9 mouse cellular contexts compared by ENCODE assay signal in genomic region chrX:134296737-134297136, GRCm38 (mm10). TPM values are rescaled to one million over a fixed set of nuclear protein-coding genes. Genes with fewer than 3 reads are reported as not detected.
DNase-seq lines count a peak whose midpoint lies in the region; ATAC-seq lines count a peak whose summit lies in the region.
"Had no signal": no experiment of that assay in that cellular context is flagged by ENCODE, and none has a peak within 500 bp of the region (broad histone marks: within the 10 kb centered on the region; RNA-seq: fewer than 3 reads in every experiment).

No protein-coding gene starts in this region.

- ATAC-seq in kidney, embryonic 15.5 days (replicated peaks; ENCODE audit: low FRiP score) = peak; percentile 10; the same call in 1 of the 2 replicates
- ATAC-seq in liver, embryonic 12.5 days = no peak
- ATAC-seq: Patski had no signal

- H3K36me3 ChIP-seq in kidney, embryonic 15.5 days = no peaks in the 10 kb centered on the region
- H3K36me3 ChIP-seq in forebrain, embryonic 10.5 days (replicated peaks) = no peaks in the 10 kb centered on the region
- H3K36me3 ChIP-seq in liver, embryonic 12.5 days = no peaks in the 10 kb centered on the region

- no peaks in the 10 kb centered on the region for H3K4me1 ChIP-seq in kidney, embryonic 15.5 days
- peaks cover 11% of the 10 kb centered on the region for H3K4me1 ChIP-seq in forebrain, embryonic 10.5 days
- no peaks in the 10 kb centered on the region for H3K4me1 ChIP-seq in liver, embryonic 12.5 days

- no peak overlapping the region for H3K9ac ChIP-seq in kidney, embryonic 15.5 days
- H3K9ac ChIP-seq in liver, embryonic 12.5 days = no peak overlapping the region

- no peak overlapping the region for H3K27ac ChIP-seq in kidney, embryonic 15.5 days
- H3K27ac ChIP-seq in forebrain, embryonic 10.5 days = peak overlapping the region; percentile 78; the same call in 1 of the 2 replicates
- no peak overlapping the region for H3K27ac ChIP-seq in liver, embryonic 12.5 days

- no peak for DNase-seq in kidney, postnatal 36 days
- peak; percentile 35 for DNase-seq in cerebellum, adult 11-12 months
- peak; percentile 20 for DNase-seq in forebrain, embryonic 10.5 days (ENCODE audit: extremely low spot score, low spot score)
- no peak for DNase-seq in ovary, postnatal 10 days (ENCODE audit: low spot score)
- DNase-seq in spleen, postnatal 14 days (ENCODE audit: low spot score in 2 of 2) = no peak
- DNase-seq in urinary bladder, adult 18-20 months (ENCODE audit: low spot score in 2 of 2) = no peak

- no peaks in the 10 kb centered on the region for H3K9me3 ChIP-seq in kidney, embryonic 15.5 days (replicated peaks)
- no peaks in the 10 kb centered on the region for H3K9me3 ChIP-seq in forebrain, embryonic 10.5 days
- H3K9me3 ChIP-seq in liver, embryonic 12.5 days (replicated peaks) = no peaks in the 10 kb centered on the region

- peak overlapping the region; percentile 46 for H3K4me3 ChIP-seq in kidney, embryonic 15.5 days (replicated peaks)
- peak overlapping the region; percentile 54 for H3K4me3 ChIP-seq in forebrain, embryonic 10.5 days
- H3K4me3 ChIP-seq in liver, embryonic 12.5 days = no peak overlapping the region

- WGBS in kidney, embryonic 15.5 days = 31% methylated on average over 7 of the region's 7 CpGs
- 34% methylated on average over 7 of the region's 7 CpGs for WGBS in forebrain, embryonic 10.5 days
- 21% methylated on average over 7 of the region's 7 CpGs for WGBS in liver, embryonic 12.5 days (ENCODE audit: insufficient replicate concordance)

- peaks cover 48% of the 10 kb centered on the region for H3K27me3 ChIP-seq in kidney, embryonic 15.5 days
- H3K27me3 ChIP-seq in forebrain, embryonic 10.5 days (ENCODE audit: poor library complexity, severe bottlenecking) = peaks cover 98% of the 10 kb centered on the region
- peaks cover 52% of the 10 kb centered on the region for H3K27me3 ChIP-seq in liver, embryonic 12.5 days (replicated peaks)

- peak overlapping the region; percentile 66 for H3K4me2 ChIP-seq in kidney, embryonic 15.5 days
- H3K4me2 ChIP-seq in liver, embryonic 12.5 days = peak overlapping the region; percentile 51

RNA-seq across cellular contexts. Expression of gene Tmem35a, which starts 1.7 kb away (rescaled TPM):
- polyA plus RNA-seq in kidney, embryonic 15.5 days (2015; fragmentation: Nextera tagmentation; extraction: Ambion mirVana) = 11.1 and 12.0 TPM in 2 replicates
- 6.1 and 8.5 TPM in 2 replicates for polyA plus RNA-seq in forebrain, embryonic 10.5 days (2016; fragmentation: Nextera tagmentation; extraction: Ambion mirVana)
- 0.32 and 0.53 TPM in 2 replicates for polyA plus RNA-seq in liver, embryonic 12.5 days (2016; fragmentation: Nextera tagmentation; extraction: Ambion mirVana)
- polyA plus RNA-seq: Patski had no signal

RNA-seq across cellular contexts. Expression of gene Cenpi, which starts 11.1 kb away (rescaled TPM):
- polyA plus RNA-seq in kidney, embryonic 15.5 days (2015; fragmentation: Nextera tagmentation; extraction: Ambion mirVana) = 33.1 and 33.7 TPM in 2 replicates
- 33.4 and 40.4 TPM in 2 replicates for polyA plus RNA-seq in forebrain, embryonic 10.5 days (2016; fragmentation: Nextera tagmentation; extraction: Ambion mirVana)
- 23.3 and 29.2 TPM in 2 replicates for polyA plus RNA-seq in liver, embryonic 12.5 days (2016; fragmentation: Nextera tagmentation; extraction: Ambion mirVana)

RNA-seq across cellular contexts. Expression of gene Trmt2b, which starts 20.0 kb away (rescaled TPM):
- 16.9 and 18.9 TPM in 2 replicates for polyA plus RNA-seq in kidney, embryonic 15.5 days (2015; fragmentation: Nextera tagmentation; extraction: Ambion mirVana)
- 9.2 and 9.6 TPM in 2 replicates for polyA plus RNA-seq in forebrain, embryonic 10.5 days (2016; fragmentation: Nextera tagmentation; extraction: Ambion mirVana)
- 11.3 and 11.4 TPM in 2 replicates for polyA plus RNA-seq in liver, embryonic 12.5 days (2016; fragmentation: Nextera tagmentation; extraction: Ambion mirVana)

Comparison
In these comparisons a context has a peak if more than half of its experiments do, and no peak if none do; other contexts are left out.
1. DNase-seq: peak in cerebellum, adult 11-12 months (single experiment) and forebrain, embryonic 10.5 days (single experiment); none in kidney, postnatal 36 days (0 of 2), ovary, postnatal 10 days (single experiment), spleen, postnatal 14 days (0 of 2) and urinary bladder, adult 18-20 months (0 of 2).